Mouse (Mus musculus) CH12.LX (cell line): Measurements from ENCODE around the gene Naa80. TPM values are rescaled to one million over a fixed set of nuclear protein-coding genes. Genes with fewer than 3 reads are reported as not detected.
A peak's percentile ranks its signal among the peaks of the same experiment; 100 is the strongest.

Experiments used
- DNase-seq: peaks from one replicate; pipeline ENCODE4 v3.0.0-alpha.2; 2013; ENCODE audit errors: extremely low read depth
- H3K27ac ChIP-seq: 2 replicates; pipeline ENCODE4 v1.5.1; 2012; ENCODE audit warnings: low read depth, mild to moderate bottlenecking, control low read depth, moderate library complexity; ENCODE audit not compliant: insufficient read depth
- H3K27me3 ChIP-seq: replicated peaks from 2 replicates; pipeline ENCODE3; 2012; ENCODE audit warnings: inconsistent platforms
- H3K36me3 ChIP-seq, 2 experiments: replicated peaks in 1 of 2; 2 replicates each; pipeline versions ENCODE3 to v1.6.1; 2012; ENCODE audit warnings: inconsistent platforms in 1 of 2, low read length in 1 of 2, mild to moderate bottlenecking in 1 of 2, mixed read lengths in 1 of 2, moderate library complexity in 1 of 2; ENCODE audit not compliant: control insufficient read depth in 1 of 2, insufficient read depth in 1 of 2
- H3K4me1 ChIP-seq, 2 experiments: 2 replicates each; pipeline ENCODE4 v1.6.1; 2012; ENCODE audit warnings: inconsistent platforms in 1 of 2, moderate library complexity in 1 of 2; ENCODE audit not compliant: insufficient read depth in 2 of 2, control insufficient read depth in 1 of 2
- H3K4me2 ChIP-seq: 2 replicates; pipeline ENCODE4 v1.6.1; 2012; ENCODE audit warnings: low read depth, mild to moderate bottlenecking, control low read depth; ENCODE audit not compliant: poor library complexity, insufficient read depth, severe bottlenecking
- H3K4me3 ChIP-seq, 3 experiments: fragments of 150-350 bp in 1 of 3; sonication (generic) in 1 of 3; replicated peaks in 1 of 3; 2 replicates each; pipeline versions ENCODE3 to v1.5.1; 2011 to 2012; ENCODE audit warnings: low read depth in 2 of 3, low read length in 2 of 3, mild to moderate bottlenecking in 2 of 3, moderate library complexity in 2 of 3, control low read depth in 1 of 3, improper control_type of control experiment in 1 of 3, inconsistent platforms in 1 of 3, mixed read lengths in 1 of 3; ENCODE audit not compliant: poor library complexity in 1 of 3
- H3K79me2 ChIP-seq: replicated peaks from 2 replicates; pipeline ENCODE4 v1.6.1; 2012; ENCODE audit warnings: mild to moderate bottlenecking, moderate library complexity; ENCODE audit not compliant: control insufficient read depth, poor library complexity, insufficient read depth, severe bottlenecking; ENCODE audit errors: extremely low read depth
- H3K9ac ChIP-seq: 2 replicates; pipeline ENCODE4 v1.6.1; 2012; ENCODE audit warnings: low read depth, mild to moderate bottlenecking, control low read depth, moderate library complexity; ENCODE audit not compliant: insufficient read depth
- H3K9me3 ChIP-seq: replicated peaks from 2 replicates; pipeline ENCODE3; 2012; ENCODE audit warnings: low read length, inconsistent platforms, mixed read lengths
- BHLHE40 ChIP-seq: IDR thresholded peaks from 2 replicates; pipeline ENCODE4 v1.6.1; 2011; ENCODE audit warnings: mild to moderate bottlenecking, low read depth, low read length, improper control_type of control experiment
- CHD1 ChIP-seq: IDR thresholded peaks from 2 replicates; pipeline ENCODE4 v1.6.1; 2012; ENCODE audit warnings: low read depth, low read length, improper control_type of control experiment, inconsistent platforms
- CTCF ChIP-seq, 2 experiments: IDR thresholded peaks in 1 of 2; conservative IDR thresholded peaks in 1 of 2; 2 replicates each; pipeline ENCODE4 v1.5.1; 2011 to 2012; ENCODE audit warnings: low read depth in 2 of 2, low read length in 2 of 2, improper control_type of control experiment in 1 of 2, inconsistent platforms in 1 of 2, mild to moderate bottlenecking in 1 of 2, moderate library complexity in 1 of 2
- ELF1 ChIP-seq: IDR thresholded peaks from 2 replicates; pipeline ENCODE4 v1.6.1; 2014; ENCODE audit warnings: low read depth, mild to moderate bottlenecking, inconsistent platforms, low read length, improper control_type of control experiment
- ETS1 ChIP-seq: conservative IDR thresholded peaks from 2 replicates; pipeline ENCODE4 v1.6.1; 2012; ENCODE audit warnings: low read depth, mild to moderate bottlenecking, inconsistent platforms, low read length, improper control_type of control experiment, moderate library complexity
- GABPA ChIP-seq: IDR thresholded peaks from 2 replicates; pipeline ENCODE4 v1.6.1; 2012; ENCODE audit warnings: low read depth, low read length, improper control_type of control experiment, inconsistent platforms; ENCODE audit not compliant: insufficient replicate concordance
- KAT2A ChIP-seq: IDR thresholded peaks from 2 replicates; pipeline ENCODE4 v1.6.1; 2012; ENCODE audit warnings: low read length, improper control_type of control experiment, inconsistent platforms; ENCODE audit not compliant: insufficient replicate concordance
- MXI1 ChIP-seq: IDR thresholded peaks from 2 replicates; pipeline ENCODE4 v1.6.1; 2011; ENCODE audit warnings: mild to moderate bottlenecking, low read depth, low read length, improper control_type of control experiment
- RAD21 ChIP-seq: IDR thresholded peaks from 2 replicates; pipeline ENCODE4 v1.6.1; 2011; ENCODE audit warnings: low read depth, mild to moderate bottlenecking, low read length, improper control_type of control experiment, moderate library complexity
- TBP ChIP-seq: conservative IDR thresholded peaks from 2 replicates; pipeline ENCODE4 v1.6.1; 2011; ENCODE audit warnings: low read depth, low read length, improper control_type of control experiment
- UBTF ChIP-seq: IDR thresholded peaks from 2 replicates; pipeline ENCODE4 v1.6.1; 2012; ENCODE audit warnings: low read depth, mild to moderate bottlenecking, inconsistent platforms, low read length, improper control_type of control experiment, moderate library complexity
- ZKSCAN1 ChIP-seq: IDR thresholded peaks from 2 replicates; pipeline ENCODE4 v1.6.1; 2012; ENCODE audit warnings: low read depth, inconsistent platforms, low read length, improper control_type of control experiment, borderline replicate concordance
- ZMIZ1 ChIP-seq: IDR thresholded peaks from 2 replicates; pipeline ENCODE4 v1.6.1; 2012; ENCODE audit warnings: low read depth, mild to moderate bottlenecking, inconsistent platforms, low read length, improper control_type of control experiment
- dilution Hi-C: fragments of 300-500 bp; cut with MboI; formaldehyde crosslinking; loops from 2 replicates; pipeline ENCODE4 v1.14.3; 2020; ENCODE audit warnings: low sequenced_read_pairs; ENCODE audit not compliant: extremely low pct_unique_long_range_greater_than_20kb, extremely low pct_ligation_motif_present
- in situ Hi-C: fragments of 300-500 bp; cut with MboI; formaldehyde crosslinking; loops from 3 replicates; pipeline ENCODE4 v1.14.3; 2019; ENCODE audit warnings: low sequenced_read_pairs, low pct_ligation_motif_present, low pct_unique_long_range_greater_than_20kb, mixed read lengths
- polyA plus RNA-seq: library from polyadenylated mRNA; unstranded; fragments of >175 nt; gene quantifications from 2 replicates; pipeline ENCODE4 v1.2.1, GENCODE M21; 2012; ENCODE audit warnings: low read depth; ENCODE audit not compliant: insufficient read length
- total RNA-seq, 2 experiments: library from RNA; depleted of rRNA; stranded (reverse); fragments of 300-350 nt in 1 of 2; fragments of >200 nt in 1 of 2; gene quantifications; 2 replicates each; pipeline ENCODE4 v1.2.3; 2012 to 2014

Gene Naa80
- total and polyA plus RNA-seq, 3 experiments, result 1.7 to 9.3 (median 4.8) TPM

GRCm38 (mm10) chr9:107566855-107567254, 11.8 kb upstream of the Naa80 start:
- DNase-seq, result no peak
- in situ Hi-C loops, result no loop called here
- H3K9ac ChIP-seq, result no peak overlapping the region
- TF ChIP-seq UBTF (no peak), ELF1 (no peak), GABPA (no peak), BHLHE40 (no peak), MXI1 (no peak), CHD1 (no peak), TBP (no peak), ETS1 (no peak), CTCF (conservative IDR thresholded peaks at IDR 0.05 in 1 of 2, IDR thresholded peaks at IDR 0.05 in 1 of 2; ENCODE audit: low read depth in 2 of 2, low read length in 2 of 2) (no peak), ZMIZ1 (no peak), KAT2A (no peak), RAD21 (no peak), ZKSCAN1 (no peak)
- TF ChIP-seq, all 38 proteins: peak for 0
- Histone ChIP-seq H3K4me2 (no peak overlapping the region), H3K4me3 (no peak overlapping the region), H3K27ac (no peak overlapping the region), H3K36me3 (peaks cover 29 to 50% of the 10 kb centered on the region in 2 experiments), H3K79me2 (peaks cover 9% of the 10 kb centered on the region), H3K4me1 (peaks cover 23 to 64% of the 10 kb centered on the region in 2 experiments), H3K9me3 (no peaks in the 10 kb centered on the region), H3K27me3 (no peaks in the 10 kb centered on the region)
- dilution Hi-C loops, result no loop called here

- peak within 1 kb of the TSS; percentile 79 for H3K9ac ChIP-seq
- H3K27ac ChIP-seq, result no peak within 1 kb of the TSS
- H3K27me3 ChIP-seq, result no peaks in the 10 kb centered on the region
- H3K4me2 ChIP-seq, result peak within 1 kb of the TSS; percentile 65; the same call in 1 of the 2 replicates
- H3K4me1 ChIP-seq, result peaks cover 23 to 54% of the 10 kb centered on the region in 2 experiments
- in situ Hi-C loops, result no loop called here
- TF ChIP-seq CHD1, result no peak
- no peak for DNase-seq
- peak within 1 kb of the TSS; percentile 80 to 83 (median 80) for H3K4me3 ChIP-seq
- H3K36me3 ChIP-seq, result peaks cover 34 to 54% of the 10 kb centered on the region in 2 experiments
- H3K9me3 ChIP-seq, result no peaks in the 10 kb centered on the region
- H3K79me2 ChIP-seq, result peaks cover 9% of the 10 kb centered on the region
- dilution Hi-C loops, result no loop called here
These were observed 10.9 kb upstream of the Naa80 start, which contains the start of gene Hyal2 for GRCm38 (mm10) chr9:107567702-107568319. Hyal2 (plus strand) TSS chr9:107567945.
